Mouse (Mus musculus) spleen, adult 2 months (tissue): Measurements from ENCODE around the gene Iqschfp. TPM values are rescaled to one million over a fixed set of nuclear protein-coding genes. Genes with fewer than 3 reads are reported as not detected.

Experiments used
- DNase-seq, 2 experiments: peaks; one replicate each; pipeline versions ENCODE4 v3.0.0 to v3.0.0-alpha.2; 2012 to 2021; ENCODE audit warnings: low spot score in 2 of 2, low read depth in 1 of 2
- H3K27ac ChIP-seq: fragments of 200-500 bp; 2 replicates; pipeline ENCODE4 v1.5.1; 2012; ENCODE audit warnings: low read length, inconsistent platforms; ENCODE audit not compliant: insufficient read depth
- H3K27me3 ChIP-seq: fragments of 200-500 bp; 2 replicates; pipeline ENCODE4 v1.6.1; 2012; ENCODE audit warnings: mild to moderate bottlenecking, moderate library complexity, low read length, inconsistent platforms; ENCODE audit not compliant: control insufficient read depth, insufficient read depth
- H3K36me3 ChIP-seq: fragments of 200-500 bp; 2 replicates; pipeline ENCODE4 v1.6.1; 2012; ENCODE audit warnings: mild to moderate bottlenecking, low read length, inconsistent platforms; ENCODE audit not compliant: control insufficient read depth, insufficient read depth
- H3K4me1 ChIP-seq: fragments of 200-500 bp; 2 replicates; pipeline ENCODE4 v1.6.1; 2011; ENCODE audit warnings: inconsistent platforms; ENCODE audit not compliant: control insufficient read depth, insufficient read depth, insufficient read length
- H3K4me3 ChIP-seq: fragments of 200-500 bp; 2 replicates; pipeline ENCODE4 v1.5.1; 2011; ENCODE audit warnings: mild to moderate bottlenecking, inconsistent platforms; ENCODE audit not compliant: insufficient read depth, insufficient read length; ENCODE audit errors: extremely low read depth
- CTCF ChIP-seq: fragments of 200-500 bp; IDR thresholded peaks from 2 replicates; pipeline ENCODE4 v1.5.1; 2011; ENCODE audit warnings: mild to moderate bottlenecking, inconsistent platforms; ENCODE audit not compliant: insufficient read depth, insufficient read length, insufficient replicate concordance; ENCODE audit errors: extremely low read depth
- POLR2A ChIP-seq: fragments of 200-500 bp; IDR thresholded peaks from 2 replicates; pipeline ENCODE4 v1.6.1; 2011; ENCODE audit warnings: low read depth, low read length, inconsistent platforms
- WGBS: fragments of 180-500 bp; shearing (Covaris S2); methylation state at CpG from one replicate; pipeline ENCODE4 v1.1.7; 2018; 5-methylcytosine and 5-hydroxymethylcytosine counted together
- polyA plus RNA-seq: library from polyadenylated mRNA; depleted of rRNA; stranded (reverse); fragments of >200 nt; gene quantifications from 2 replicates; pipeline ENCODE4 v1.2.3, GENCODE M21; 2012

Gene Iqschfp
- polyA plus RNA-seq, 1 experiment: not detected

GRCm38 (mm10) chr3:68469643-68470042, 577.6 kb downstream of the Iqschfp start:
- no peaks in the 10 kb centered on the region for H3K36me3 ChIP-seq
- WGBS: 89% methylated on average over 1 of the region's 1 CpGs
- H3K4me3 ChIP-seq: no peak overlapping the region
- no peak for DNase-seq
- no peak overlapping the region for H3K27ac ChIP-seq
- H3K4me1 ChIP-seq: no peaks in the 10 kb centered on the region
- H3K27me3 ChIP-seq: no peaks in the 10 kb centered on the region
- TF ChIP-seq POLR2A (no peak), CTCF (no peak)

DNA sequence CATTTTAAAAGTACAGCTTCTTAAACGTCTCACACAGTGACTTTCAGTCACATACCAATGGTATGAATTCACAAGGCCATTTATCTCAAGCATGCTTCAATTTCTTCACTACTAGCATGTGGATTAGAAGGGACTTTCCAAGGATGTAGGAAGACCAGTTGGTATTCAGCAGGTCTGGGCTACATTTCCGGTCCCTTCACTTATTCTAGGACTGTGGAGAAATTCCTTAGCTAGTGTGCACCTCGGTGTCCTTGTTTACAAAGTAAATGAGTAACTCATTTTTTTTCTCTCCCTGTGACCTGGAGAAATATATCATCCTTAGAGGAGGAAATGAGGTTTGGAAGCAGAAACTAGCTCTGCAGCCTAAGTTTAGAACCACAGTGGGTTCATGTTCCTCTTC, 578.0 kb downstream of the Iqschfp start:
- no peak for DNase-seq
- Histone ChIP-seq H3K4me3 (no peak overlapping the region), H3K4me1 (no peaks in the 10 kb centered on the region), H3K36me3 (no peaks in the 10 kb centered on the region), H3K27me3 (no peaks in the 10 kb centered on the region), H3K27ac (no peak overlapping the region)
- WGBS: 60% methylated on average over 3 of the region's 3 CpGs
- no peak for TF ChIP-seq POLR2A
- no peak for TF ChIP-seq CTCF

DNA sequence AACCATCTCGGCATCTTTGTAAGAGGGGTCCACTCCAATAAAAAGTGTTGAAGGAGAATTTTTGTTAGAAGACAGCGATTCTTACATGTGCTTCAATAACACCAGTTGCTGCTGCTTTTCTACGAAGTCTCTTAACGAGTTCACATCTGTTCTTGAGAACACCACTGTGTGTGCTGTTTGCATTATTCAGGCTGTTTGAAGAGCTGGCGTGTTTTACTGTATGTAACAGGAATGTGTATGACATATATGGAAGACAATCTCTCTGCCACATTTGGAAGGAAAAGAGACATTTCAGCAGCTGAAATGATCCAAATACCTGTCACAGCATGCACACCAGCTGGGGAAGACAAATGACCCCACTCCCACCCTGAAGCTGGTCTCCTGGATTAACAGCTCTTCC, 578.6 kb downstream of the Iqschfp start:
- Histone ChIP-seq H3K36me3 (no peaks in the 10 kb centered on the region), H3K4me1 (no peaks in the 10 kb centered on the region), H3K27me3 (no peaks in the 10 kb centered on the region), H3K27ac (no peak overlapping the region), H3K4me3 (no peak overlapping the region)
- DNase-seq: no peak
- TF ChIP-seq CTCF (no peak), POLR2A (no peak)
- 80% methylated on average over 5 of the region's 5 CpGs for WGBS

DNA sequence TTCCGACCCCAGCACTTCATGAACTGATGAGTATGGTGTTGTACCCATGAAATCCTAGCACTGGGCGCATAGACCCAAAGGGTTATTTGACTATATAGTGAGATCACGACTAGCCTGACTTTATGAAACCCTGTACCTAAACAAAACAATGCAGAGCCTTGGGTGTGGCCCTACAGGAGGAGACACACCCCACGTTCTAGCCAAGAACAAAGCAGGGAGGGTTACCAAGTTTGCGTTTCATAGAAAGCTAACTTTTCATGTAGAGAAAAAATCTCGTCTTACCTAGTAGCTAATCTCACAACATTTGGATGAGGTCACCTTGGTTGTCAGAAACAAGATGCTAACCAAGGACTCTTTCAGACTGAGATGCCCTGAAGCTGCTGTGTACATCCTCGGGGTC, 584.3 kb downstream of the Iqschfp start:
- H3K4me3 ChIP-seq: no peak overlapping the region
- no peak overlapping the region for H3K27ac ChIP-seq
- DNase-seq: no peak
- no peaks in the 10 kb centered on the region for H3K4me1 ChIP-seq
- TF ChIP-seq POLR2A (no peak), CTCF (no peak)
- no peaks in the 10 kb centered on the region for H3K27me3 ChIP-seq
- H3K36me3 ChIP-seq: no peaks in the 10 kb centered on the region
- WGBS: 86% methylated on average over 7 of the region's 7 CpGs

- Histone ChIP-seq H3K36me3 (no peaks in the 10 kb centered on the region), H3K27ac (no peak overlapping the region), H3K4me1 (no peaks in the 10 kb centered on the region), H3K27me3 (no peaks in the 10 kb centered on the region), H3K4me3 (no peak overlapping the region)
- DNase-seq: no peak
- TF ChIP-seq CTCF: no peak
- no peak for TF ChIP-seq POLR2A
- WGBS: 65% methylated on average over 2 of the region's 2 CpGs
These were observed 585.4 kb downstream of the Iqschfp start for GRCm38 (mm10) chr3:68477478-68477877.

- Histone ChIP-seq H3K4me3 (no peak overlapping the region), H3K27ac (no peak overlapping the region), H3K36me3 (no peaks in the 10 kb centered on the region), H3K27me3 (no peaks in the 10 kb centered on the region), H3K4me1 (no peaks in the 10 kb centered on the region)
- 89% methylated on average over 6 of the region's 6 CpGs for WGBS
- no peak for DNase-seq
- TF ChIP-seq CTCF: no peak
- TF ChIP-seq POLR2A: no peak
These were observed 587.2 kb downstream of the Iqschfp start for GRCm38 (mm10) chr3:68479266-68479665.

GRCm38 (mm10) chr3:68483517-68483916, 591.5 kb downstream of the Iqschfp start:
- Histone ChIP-seq H3K36me3 (no peaks in the 10 kb centered on the region), H3K4me1 (no peaks in the 10 kb centered on the region), H3K27ac (no peak overlapping the region), H3K27me3 (no peaks in the 10 kb centered on the region), H3K4me3 (no peak overlapping the region)
- DNase-seq: no peak
- TF ChIP-seq POLR2A (no peak), CTCF (no peak)
- WGBS: 89% methylated on average over 3 of the region's 3 CpGs

DNA sequence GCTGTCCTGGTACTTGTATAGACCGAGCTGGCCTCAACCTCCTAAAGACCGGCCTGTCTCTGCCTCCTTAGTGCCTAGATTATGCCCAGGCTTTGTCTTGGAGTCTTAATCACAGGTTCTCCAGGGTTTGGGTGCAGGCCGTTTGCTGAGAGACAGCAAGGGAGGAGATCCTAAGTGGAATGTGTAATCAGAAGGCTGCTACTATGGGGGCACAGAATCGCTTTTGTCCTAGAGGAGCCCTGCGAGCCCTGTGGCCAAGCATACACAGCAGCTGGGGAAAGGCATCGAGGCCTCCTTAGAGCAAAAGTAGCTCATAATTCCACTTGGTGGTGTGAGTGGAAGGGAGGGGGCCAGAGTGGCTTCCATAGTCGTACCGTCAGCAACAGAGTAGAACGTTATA, 592.0 kb downstream of the Iqschfp start:
- H3K27me3 ChIP-seq: no peaks in the 10 kb centered on the region
- 84% methylated on average over 9 of the region's 9 CpGs for WGBS
- H3K36me3 ChIP-seq: no peaks in the 10 kb centered on the region
- no peaks in the 10 kb centered on the region for H3K4me1 ChIP-seq
- no peak for TF ChIP-seq POLR2A
- no peak for DNase-seq
- H3K4me3 ChIP-seq: no peak overlapping the region
- H3K27ac ChIP-seq: no peak overlapping the region
